Mouse (Mus musculus) heart, embryonic 12.5 days (tissue): ENCODE measurements around the gene Ap3b2. TPM values are rescaled to one million over a fixed set of nuclear protein-coding genes. Genes with fewer than 3 reads are reported as not detected.
A peak's percentile ranks its signal among the peaks of the same experiment; 100 is the strongest.

Experiments
- ATAC-seq: fragments of 200-750 bp; cut with Nextera tagmentation; 2 replicates; pipeline ENCODE4 v1.8.0; 2017; ENCODE audit warnings: moderate TSS enrichment, moderate library complexity; ENCODE audit not compliant: insufficient number of reproducible peaks, low FRiP score
- H3K27ac ChIP-seq: fragments of 300-500 bp; sonication (generic); 2 replicates; pipeline ENCODE4 v1.5.1; 2016; ENCODE audit warnings: mild to moderate bottlenecking, moderate library complexity; ENCODE audit not compliant: poor library complexity, severe bottlenecking
- H3K27me3 ChIP-seq: fragments of 300-500 bp; sonication (generic); replicated peaks from 2 replicates; pipeline ENCODE4 v1.6.1; 2016; ENCODE audit warnings: mild to moderate bottlenecking, moderate library complexity
- H3K36me3 ChIP-seq: fragments of 300-500 bp; sonication (generic); 2 replicates; pipeline ENCODE4 v1.6.1; 2016; ENCODE audit warnings: mild to moderate bottlenecking, moderate library complexity
- H3K4me1 ChIP-seq: fragments of 300-500 bp; sonication (generic); replicated peaks from 2 replicates; pipeline ENCODE4 v1.6.1; 2016; ENCODE audit warnings: mild to moderate bottlenecking
- H3K4me2 ChIP-seq: fragments of 300-500 bp; sonication (generic); 2 replicates; pipeline ENCODE4 v1.6.1; 2016; ENCODE audit warnings: mild to moderate bottlenecking, moderate library complexity
- H3K4me3 ChIP-seq: fragments of 300-500 bp; sonication (generic); 2 replicates; pipeline ENCODE4 v1.5.1; 2016; ENCODE audit warnings: mild to moderate bottlenecking
- H3K9ac ChIP-seq: fragments of 300-500 bp; sonication (generic); 2 replicates; pipeline ENCODE4 v1.6.1; 2016; ENCODE audit warnings: mild to moderate bottlenecking, moderate library complexity
- H3K9me3 ChIP-seq: fragments of 300-500 bp; sonication (generic); replicated peaks from 2 replicates; pipeline ENCODE4 v1.6.1; 2016; ENCODE audit warnings: mild to moderate bottlenecking, moderate library complexity
- WGBS: fragments of 180-500 bp; shearing (Covaris S2); methylation state at CpG from one replicate; pipeline ENCODE4 v1.1.7; 2016; 5-methylcytosine and 5-hydroxymethylcytosine counted together
- polyA plus RNA-seq: library from polyadenylated mRNA; unstranded; fragments of >200 nt; fragmentation: Nextera tagmentation; extraction: Ambion mirVana; gene quantifications from 2 replicates; pipeline ENCODE4 v1.2.1, GENCODE M21; 2016

The Ap3b2 gene
- 4.5 and 5.7 TPM in 2 replicates for polyA plus RNA-seq

DNA sequence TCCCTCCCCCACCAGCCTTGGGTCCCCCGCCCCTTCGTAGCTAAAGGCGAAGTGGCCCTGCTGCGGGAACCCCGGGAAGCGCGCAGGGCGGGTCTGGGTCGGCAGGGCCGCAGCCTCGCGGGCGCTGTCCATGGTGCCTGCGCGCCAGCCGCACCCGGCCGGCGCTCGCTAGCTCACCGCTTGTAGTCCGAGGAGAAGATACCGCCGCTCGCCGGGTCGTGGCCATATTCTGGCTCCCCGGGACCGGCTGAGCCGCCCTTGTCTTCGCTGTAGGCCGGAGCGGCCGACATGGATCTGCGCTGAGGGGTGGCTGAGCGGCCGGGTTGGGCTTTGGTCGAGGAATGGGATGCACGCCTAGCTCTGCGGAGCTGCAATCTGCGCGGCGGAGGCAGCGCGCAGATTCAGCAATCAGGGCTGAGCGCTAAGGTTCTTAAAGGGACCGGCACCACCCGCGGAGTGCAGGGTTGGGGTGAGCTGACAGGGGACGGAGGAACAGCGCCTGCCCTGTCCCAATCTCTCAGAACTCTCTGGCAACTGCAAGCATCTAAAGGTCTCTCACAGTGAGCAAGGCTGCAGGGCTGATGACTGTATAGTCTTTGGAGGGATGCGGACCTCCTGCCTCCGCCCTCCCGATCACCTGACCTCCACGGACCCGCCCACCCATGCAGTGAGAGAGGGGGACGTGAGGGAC is at the start of gene Ap3b2:
Gene Ap3b2 (minus strand): TSS at position 595 of the 691 bp plus-strand sequence.
- ATAC-seq: peak; percentile 28; the same call in 1 of the 2 replicates
- Histone ChIP-seq H3K36me3 (no peaks in the 10 kb centered on the region), H3K27me3 (peaks cover 55% of the 10 kb centered on the region), H3K4me2 (peak within 1 kb of the TSS; percentile 76), H3K4me1 (peaks cover 5% of the 10 kb centered on the region), H3K27ac (no peak within 1 kb of the TSS), H3K9me3 (no peaks in the 10 kb centered on the region), H3K9ac (0 out of 2 replicates have a peak within 1 kb of the TSS, but pooled peaks have one; percentile 10), H3K4me3 (peak within 1 kb of the TSS; percentile 50)
- under 1% methylated on average over 57 of the region's 57 CpGs for WGBS

DNA sequence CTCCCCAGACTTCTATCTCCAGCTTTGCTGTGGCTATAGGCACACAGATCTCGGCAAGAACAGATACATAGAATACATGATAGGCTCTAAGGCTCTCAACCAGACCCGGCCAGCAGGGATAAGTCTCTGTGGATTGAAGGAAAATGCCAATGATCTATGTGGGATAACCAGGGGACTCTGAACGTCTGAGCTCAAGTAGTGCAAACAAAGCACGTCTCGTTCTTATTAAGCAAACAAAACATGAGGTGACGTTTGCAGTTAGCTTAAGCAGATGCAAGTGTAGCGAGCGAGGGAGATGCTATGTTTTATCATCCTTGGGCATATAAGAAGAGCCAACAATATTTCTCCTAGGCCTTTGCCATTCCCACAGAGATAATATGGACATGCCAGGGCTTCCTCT is 49.2 kb upstream of the Ap3b2 start:
- no peak overlapping the region for H3K27ac ChIP-seq
- H3K36me3 ChIP-seq: peaks cover 83% of the 10 kb centered on the region
- H3K9me3 ChIP-seq: no peaks in the 10 kb centered on the region

DNA sequence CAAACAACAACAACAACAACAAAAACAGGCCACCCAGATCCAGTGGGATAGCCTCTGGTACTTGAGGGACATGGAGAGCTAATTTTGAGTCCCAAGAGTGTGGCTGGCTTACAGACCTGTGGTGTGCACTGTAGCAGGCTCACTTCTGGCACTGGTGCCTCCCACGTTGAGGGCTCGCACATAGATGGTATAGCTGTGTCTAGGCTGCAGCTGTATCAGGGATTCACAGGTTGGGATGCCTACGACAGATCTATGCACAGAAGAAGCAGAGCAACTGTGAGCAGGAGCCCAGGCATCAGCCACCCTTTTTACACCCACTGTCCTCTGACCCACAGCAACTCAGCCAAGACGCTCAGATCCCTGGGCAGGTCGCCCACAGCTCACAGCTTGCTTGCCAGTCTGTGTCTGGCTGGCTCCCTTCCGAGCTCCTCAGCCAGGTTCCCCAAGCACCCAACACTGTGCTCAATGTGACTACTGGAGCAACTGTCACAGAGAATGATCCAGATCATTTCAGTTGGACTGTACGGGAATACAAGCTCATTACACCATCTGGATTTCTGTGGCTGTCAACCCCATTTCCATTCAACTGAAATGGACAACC is 48.3 kb upstream of the Ap3b2 start:
- Histone ChIP-seq H3K4me1 (no peaks in the 10 kb centered on the region), H3K9ac (no peak overlapping the region), H3K27ac (no peak overlapping the region), H3K4me3 (no peak overlapping the region), H3K36me3 (peaks cover 84% of the 10 kb centered on the region), H3K9me3 (no peaks in the 10 kb centered on the region), H3K27me3 (no peaks in the 10 kb centered on the region), H3K4me2 (no peak overlapping the region)
- WGBS: 85% methylated on average over 7 of the region's 7 CpGs
- no peak for ATAC-seq

More for the DNA sequence above, 49.2 kb upstream of the Ap3b2 start:
- H3K27me3 ChIP-seq: no peaks in the 10 kb centered on the region
- no peak overlapping the region for H3K4me2 ChIP-seq
- no peak overlapping the region for H3K4me3 ChIP-seq
- no peaks in the 10 kb centered on the region for H3K4me1 ChIP-seq
- WGBS: 76% methylated on average over 8 of the region's 8 CpGs
- ATAC-seq: no peak
- H3K9ac ChIP-seq: no peak overlapping the region

DNA sequence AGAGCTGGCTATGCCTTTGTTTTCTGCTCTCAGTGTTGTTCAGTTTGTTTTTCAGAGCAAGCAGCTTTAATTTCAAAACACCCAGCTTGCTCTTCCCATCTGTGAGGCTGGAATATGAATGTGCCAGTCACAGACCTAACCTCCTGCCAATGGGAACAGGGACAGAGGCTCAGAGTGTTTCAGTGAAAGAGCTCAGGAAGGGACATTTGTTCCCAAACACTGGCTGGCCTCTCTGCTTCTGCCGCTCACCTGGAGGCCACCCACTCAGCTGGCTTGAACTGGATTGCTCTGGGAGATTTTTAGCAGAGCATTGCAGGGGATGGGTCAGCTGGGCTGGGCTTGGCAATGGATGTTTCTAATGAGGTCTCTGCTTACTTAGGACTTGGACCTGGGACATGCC is 47.3 kb upstream of the Ap3b2 start:
- WGBS: 52% methylated on average over 1 of the region's 1 CpGs
- H3K4me2 ChIP-seq: no peak overlapping the region
- H3K27me3 ChIP-seq: no peaks in the 10 kb centered on the region
- H3K4me3 ChIP-seq: no peak overlapping the region
- no peaks in the 10 kb centered on the region for H3K9me3 ChIP-seq
- no peak for ATAC-seq
- no peaks in the 10 kb centered on the region for H3K4me1 ChIP-seq
- H3K27ac ChIP-seq: no peak overlapping the region
- H3K9ac ChIP-seq: no peak overlapping the region
- peaks cover 89% of the 10 kb centered on the region for H3K36me3 ChIP-seq

GRCm38 (mm10) chr7:81539565-81539964 is 45.8 kb upstream of the Ap3b2 start:
- H3K9me3 ChIP-seq: no peaks in the 10 kb centered on the region; the same call in 1 of the 2 replicates
- H3K9ac ChIP-seq: no peak overlapping the region
- 42% methylated on average over 2 of the region's 2 CpGs for WGBS
- no peaks in the 10 kb centered on the region for H3K4me1 ChIP-seq
- no peaks in the 10 kb centered on the region for H3K27me3 ChIP-seq
- H3K4me2 ChIP-seq: no peak overlapping the region
- no peak for ATAC-seq
- H3K4me3 ChIP-seq: no peak overlapping the region
- peaks cover 90% of the 10 kb centered on the region for H3K36me3 ChIP-seq
- H3K27ac ChIP-seq: no peak overlapping the region

DNA sequence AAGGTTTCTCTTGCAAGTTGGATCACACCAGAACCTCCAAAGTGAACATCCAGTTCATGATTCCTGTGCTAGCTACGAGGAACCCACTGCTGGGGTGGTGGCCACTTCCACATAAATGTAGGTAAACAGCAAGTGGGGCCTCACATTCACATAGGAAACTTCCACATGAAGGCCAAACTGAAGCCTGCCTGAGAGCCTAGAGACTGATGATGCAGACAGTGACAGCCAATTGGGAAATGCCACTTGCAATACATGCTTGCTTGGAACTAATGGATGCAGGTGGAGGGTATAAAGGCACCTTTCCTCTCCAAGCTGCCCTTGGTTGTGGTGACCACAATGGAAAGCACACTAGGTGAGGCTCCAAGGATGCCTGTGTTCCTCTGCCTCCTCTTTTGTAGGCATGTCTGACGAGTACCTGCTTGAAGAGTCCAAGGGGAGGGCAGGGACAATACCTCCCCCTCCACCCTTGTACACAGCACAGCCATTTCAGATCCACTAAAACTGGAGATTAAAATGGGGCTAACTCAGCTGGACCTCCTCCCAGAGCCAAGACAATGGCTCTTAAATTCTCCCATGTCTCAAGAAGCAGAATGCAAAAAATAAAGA is 44.4 kb upstream of the Ap3b2 start:
- WGBS: 75% methylated on average over 2 of the region's 2 CpGs
- Histone ChIP-seq H3K9ac (no peak overlapping the region), H3K36me3 (peaks cover 93% of the 10 kb centered on the region)

GRCm38 (mm10) chr7:81536478-81536877 is 42.8 kb upstream of the Ap3b2 start:
- Histone ChIP-seq H3K4me1 (no peaks in the 10 kb centered on the region), H3K27ac (no peak overlapping the region), H3K4me2 (no peak overlapping the region), H3K27me3 (no peaks in the 10 kb centered on the region), H3K4me3 (no peak overlapping the region), H3K36me3 (peaks cover 94% of the 10 kb centered on the region), H3K9me3 (no peaks in the 10 kb centered on the region; the same call in 1 of the 2 replicates), H3K9ac (no peak overlapping the region)
- 88% methylated on average over 4 of the region's 4 CpGs for WGBS
- no peak for ATAC-seq

More for the DNA sequence above, 44.4 kb upstream of the Ap3b2 start:
- no peak overlapping the region for H3K4me2 ChIP-seq
- H3K27ac ChIP-seq: no peak overlapping the region
- no peak for ATAC-seq
- no peaks in the 10 kb centered on the region for H3K4me1 ChIP-seq
- H3K9me3 ChIP-seq: no peaks in the 10 kb centered on the region; the same call in 1 of the 2 replicates
- no peaks in the 10 kb centered on the region for H3K27me3 ChIP-seq
- no peak overlapping the region for H3K4me3 ChIP-seq

DNA sequence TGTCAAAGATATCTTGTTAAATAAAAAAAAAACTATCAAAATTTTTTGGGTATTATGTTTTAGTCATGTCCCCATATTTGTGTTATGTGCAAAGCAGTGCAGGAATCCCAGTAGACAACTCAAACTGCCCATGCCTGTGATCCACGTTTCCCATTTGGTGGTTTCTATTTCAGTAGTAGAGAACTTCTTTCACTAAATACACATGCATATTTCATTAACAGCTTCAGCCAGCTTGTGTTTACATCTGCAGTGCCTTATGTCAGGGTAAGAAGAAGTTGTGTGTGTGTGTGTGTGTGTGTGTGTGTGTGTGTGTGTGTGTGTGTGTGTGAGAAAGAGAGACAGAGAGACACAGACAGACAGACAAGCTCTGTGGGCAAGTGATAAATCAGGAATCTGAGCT is 37.7 kb upstream of the Ap3b2 start:
- Histone ChIP-seq H3K9me3 (no peaks in the 10 kb centered on the region; the same call in 1 of the 2 replicates), H3K4me3 (no peak overlapping the region), H3K4me1 (no peaks in the 10 kb centered on the region), H3K27me3 (no peaks in the 10 kb centered on the region), H3K4me2 (no peak overlapping the region), H3K9ac (no peak overlapping the region), H3K36me3 (peaks cover 94% of the 10 kb centered on the region), H3K27ac (no peak overlapping the region)
- ATAC-seq: no peak
- 91% methylated on average over 1 of the region's 1 CpGs for WGBS

DNA sequence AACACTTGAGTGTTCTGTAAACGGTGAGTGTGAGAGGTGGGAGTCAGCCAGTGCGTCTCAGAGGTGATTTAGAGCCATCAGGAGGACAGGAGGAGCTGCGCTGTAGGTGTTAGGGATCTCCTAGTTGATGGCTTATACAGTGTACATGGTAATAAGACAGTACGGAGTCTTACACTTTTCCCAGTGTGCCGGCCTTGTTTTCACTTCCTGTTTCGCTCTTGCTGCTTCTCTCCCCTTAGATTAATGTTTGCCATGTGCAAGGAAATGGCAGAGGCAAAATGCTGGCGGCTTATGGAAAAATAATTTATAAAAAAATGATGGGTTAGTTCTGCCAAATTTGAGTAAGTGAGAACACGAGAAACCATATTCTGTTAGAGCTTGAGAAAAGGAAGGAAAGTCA is 35.2 kb upstream of the Ap3b2 start:
- no peak overlapping the region for H3K9ac ChIP-seq
- H3K9me3 ChIP-seq: no peaks in the 10 kb centered on the region
- peaks cover 84% of the 10 kb centered on the region for H3K36me3 ChIP-seq
- no peaks in the 10 kb centered on the region for H3K27me3 ChIP-seq
- 88% methylated on average over 8 of the region's 8 CpGs for WGBS
- H3K27ac ChIP-seq: no peak overlapping the region
- no peak overlapping the region for H3K4me3 ChIP-seq
- ATAC-seq: no peak
- peaks cover 11% of the 10 kb centered on the region for H3K4me1 ChIP-seq
- no peak overlapping the region for H3K4me2 ChIP-seq

DNA sequence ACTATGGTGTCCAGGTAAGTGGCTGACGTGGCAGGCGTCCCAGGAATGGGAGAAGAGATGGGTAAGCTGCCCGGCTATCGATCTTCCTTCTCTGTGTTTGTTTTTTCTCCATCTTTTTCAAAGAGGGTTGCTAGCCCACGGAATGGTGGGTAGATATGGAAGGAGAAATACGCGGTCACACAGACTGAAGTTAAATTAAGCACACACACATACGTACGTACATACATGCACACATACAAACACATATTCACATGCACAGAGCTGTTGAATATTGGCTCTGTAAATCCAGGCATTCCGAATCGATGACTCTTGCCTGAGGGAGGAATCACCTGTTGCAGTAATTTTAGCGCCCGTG is 29.9 kb upstream of the Ap3b2 start:
- peak; percentile 9; the same call in 1 of the 2 replicates for ATAC-seq
- WGBS: 10% methylated on average over 13 of the region's 13 CpGs
- H3K9me3 ChIP-seq: no peaks in the 10 kb centered on the region

DNA sequence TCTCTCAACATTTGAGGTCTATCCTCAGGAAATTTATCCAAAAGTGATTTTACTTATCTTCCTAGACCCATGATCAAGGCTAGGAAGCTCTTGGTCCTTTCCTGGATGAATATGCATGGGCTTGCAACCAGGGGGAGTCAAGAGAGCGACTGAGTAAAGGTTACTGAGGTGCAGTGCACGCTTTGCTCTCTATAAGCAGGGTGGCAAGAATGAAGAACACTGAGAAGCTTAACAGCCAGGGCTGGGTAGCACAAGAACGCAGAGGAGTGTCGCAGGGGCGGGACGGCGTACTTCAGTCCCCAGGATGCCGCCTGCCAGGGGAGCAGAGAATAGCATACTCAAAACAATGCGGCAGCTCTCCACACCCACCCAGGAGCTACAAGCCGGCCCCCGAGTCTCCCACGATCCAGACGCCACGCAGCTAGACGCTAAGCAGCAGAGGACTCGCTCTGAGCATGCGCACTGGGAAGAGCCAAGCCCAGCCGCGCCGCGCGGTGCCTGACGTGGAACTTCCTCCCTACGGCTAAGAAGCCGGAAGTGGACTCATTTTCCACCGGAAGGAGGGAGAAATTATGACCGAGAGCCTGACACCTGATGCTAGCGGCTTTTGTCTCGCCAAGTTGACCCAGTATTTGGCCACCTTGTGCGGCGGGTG is 29.4 kb upstream of the Ap3b2 start:
- Histone ChIP-seq H3K9ac (peak overlapping the region; percentile 77), H3K4me2 (peak overlapping the region; percentile 71), H3K27me3 (no peaks in the 10 kb centered on the region), H3K27ac (peak overlapping the region; percentile 95), H3K36me3 (peaks cover 30% of the 10 kb centered on the region), H3K4me1 (peaks cover 14% of the 10 kb centered on the region), H3K9me3 (no peaks in the 10 kb centered on the region), H3K4me3 (peak overlapping the region; percentile 60)
- peak; percentile 94 for ATAC-seq
- under 1% methylated on average over 31 of the region's 31 CpGs for WGBS

More for the DNA sequence above, 29.9 kb upstream of the Ap3b2 start:
- H3K4me3 ChIP-seq: peak overlapping the region; percentile 60
- peak overlapping the region; percentile 71 for H3K4me2 ChIP-seq
- H3K4me1 ChIP-seq: peaks cover 14% of the 10 kb centered on the region
- H3K27me3 ChIP-seq: no peaks in the 10 kb centered on the region
- H3K9ac ChIP-seq: peak overlapping the region; percentile 77
- H3K36me3 ChIP-seq: peaks cover 34% of the 10 kb centered on the region
- peak overlapping the region; percentile 95 for H3K27ac ChIP-seq
